In genomic region chr12:75176691-75177645, GRCm38 (mm10) we compare ENCODE assay signal across 9 mouse cellular contexts. TPM values are rescaled to one million over a fixed set of nuclear protein-coding genes. Genes with fewer than 3 reads are reported as not detected.
DNase-seq lines count a peak whose midpoint lies in the region; ATAC-seq lines count a peak whose summit lies in the region.
"Had no signal": no experiment of that assay in that cellular context is flagged by ENCODE, and none has a peak within 500 bp of the region (broad histone marks: within the 10 kb centered on the region; RNA-seq: fewer than 3 reads in every experiment).

Gene Kcnh5 (minus strand): TSS chr12:75177332.

- peak within 1 kb of the TSS; percentile 91 for H3K9ac ChIP-seq in midbrain, embryonic 16.5 days (ENCODE audit: low read depth, low read length)

- DNase-seq in adrenal gland, postnatal 14 days: peak; percentile 16
- DNase-seq in adrenal gland, postnatal 4 days (ENCODE audit: low spot score in 2 of 2): no peak
- DNase-seq in 3134 (ENCODE audit: extremely low read depth, insufficient read length, low spot score): peak; percentile 3
- DNase-seq in embryo, embryonic 10 days (ENCODE audit: low spot score): peak; percentile 86
- DNase-seq in gastrocnemius, postnatal 4 days (ENCODE audit: low spot score in 2 of 2): peak; percentile 41
- DNase-seq in layer of hippocampus, postnatal 25 days (ENCODE audit: extremely low spot score in 1 of 2, low spot score in 1 of 2): peak; percentile 44 to 57
- no peak for DNase-seq in urinary bladder, postnatal 25 days (ENCODE audit: low spot score)

- H3K27me3 ChIP-seq in midbrain, embryonic 16.5 days (ENCODE audit: control insufficient read depth, insufficient read depth, low read depth, low read length): no peaks in the 10 kb centered on the region

- ATAC-seq in midbrain, embryonic 16.5 days: peak; percentile 94

- no peaks in the 10 kb centered on the region for H3K36me3 ChIP-seq in midbrain, embryonic 16.5 days (ENCODE audit: control insufficient read depth, insufficient read depth, low read length)

- H3K9me3 ChIP-seq in midbrain, embryonic 16.5 days (replicated peaks; ENCODE audit: control insufficient read depth, low read length, poor library complexity, severe bottlenecking): no peaks in the 10 kb centered on the region

- under 1% methylated on average over 49 of the region's 52 CpGs for WGBS in midbrain, embryonic 16.5 days

- peak within 1 kb of the TSS; percentile 79 for H3K27ac ChIP-seq in midbrain, embryonic 16.5 days (ENCODE audit: low read length)

- peak within 1 kb of the TSS; percentile 96 for H3K4me2 ChIP-seq in midbrain, embryonic 16.5 days (ENCODE audit: low read length)

- H3K4me3 ChIP-seq in midbrain, embryonic 16.5 days (ENCODE audit: low read depth, low read length): peak within 1 kb of the TSS; percentile 78

- H3K4me1 ChIP-seq in midbrain, embryonic 16.5 days (ENCODE audit: control insufficient read depth, insufficient read depth, low read length): peaks cover 18% of the 10 kb centered on the region

RNA-seq across cellular contexts. Expression of gene Kcnh5, which starts in this region (rescaled TPM):
- total RNA-seq in adrenal gland, postnatal 14 days (2021): 0.15 TPM in 1 of 2 replicates, not detected in the other
- total RNA-seq in adrenal gland, postnatal 4 days (2021): under 1 TPM; 0.25 to 0.31 TPM
- under 1 TPM; 0.17 to 0.29 TPM for total RNA-seq in gastrocnemius, postnatal 4 days (2021)
- 10 to 100 TPM; 10.5 to 11.7 TPM for total RNA-seq in layer of hippocampus, postnatal 25 days (2021)
- 3.4 and 4.1 TPM in 2 replicates for polyA plus RNA-seq in midbrain, embryonic 16.5 days (2015; fragmentation: Nextera tagmentation; extraction: Ambion mirVana)
- total RNA-seq: gastrocnemius, postnatal 36 days had no signal

Comparison
In these comparisons a context has a peak if more than half of its experiments do, and no peak if none do; other contexts are left out.
1. RNA of gene Kcnh5 (total RNA-seq): 10.5 to 11.7 TPM in layer of hippocampus, postnatal 25 days; 0.25 to 0.31 TPM in adrenal gland, postnatal 4 days, 0.17 to 0.29 TPM in gastrocnemius, postnatal 4 days and 0.15 TPM in adrenal gland, postnatal 14 days; every median in the first group is over 4 times any median in the second.
2. Peak in DNase-seq in adrenal gland, postnatal 14 days; RNA of the gene not detected or under 1 TPM.
3. Peak in DNase-seq in gastrocnemius, postnatal 4 days; RNA of the gene not detected or under 1 TPM.
4. DNase-seq: peak in 3134 (single experiment), embryo, embryonic 10 days (single experiment) and layer of hippocampus, postnatal 25 days (2 of 2); none in adrenal gland, postnatal 4 days (0 of 2) and urinary bladder, postnatal 25 days (single experiment).